Mouse (Mus musculus) intestine, postnatal 0 days (tissue): ENCODE data around the gene Neu2. TPM values are rescaled to one million over a fixed set of nuclear protein-coding genes. Genes with fewer than 3 reads are reported as not detected.

Experiments
- ATAC-seq: fragments of 200-750 bp; cut with Nextera tagmentation; 2 replicates; pipeline ENCODE4 v1.8.0; 2017; ENCODE audit warnings: mild to moderate bottlenecking, moderate TSS enrichment, moderate library complexity
- H3K27ac ChIP-seq: fragments of 300-500 bp; sonication (generic); 2 replicates; pipeline ENCODE4 v1.5.1; 2014; ENCODE audit warnings: mild to moderate bottlenecking, low read depth, low read length, moderate library complexity
- H3K27me3 ChIP-seq: fragments of 300-500 bp; sonication (generic); replicated peaks from 2 replicates; pipeline ENCODE4 v1.6.1; 2014; ENCODE audit warnings: low read length, mixed read lengths; ENCODE audit not compliant: control insufficient read depth, insufficient read depth
- H3K36me3 ChIP-seq: fragments of 300-500 bp; sonication (generic); 2 replicates; pipeline ENCODE4 v1.6.1; 2014; ENCODE audit warnings: mild to moderate bottlenecking, moderate library complexity; ENCODE audit not compliant: control insufficient read depth, insufficient read depth
- H3K4me1 ChIP-seq: fragments of 300-500 bp; sonication (generic); replicated peaks from 2 replicates; pipeline ENCODE4 v1.6.1; 2014; ENCODE audit warnings: antibody characterized with exemption, low read length, mixed read lengths; ENCODE audit not compliant: control insufficient read depth, insufficient read depth
- H3K4me2 ChIP-seq: fragments of 300-500 bp; sonication (generic); replicated peaks from 2 replicates; pipeline ENCODE4 v1.6.1; 2014; ENCODE audit warnings: low read depth, mild to moderate bottlenecking, moderate library complexity
- H3K4me3 ChIP-seq: fragments of 300-500 bp; sonication (generic); 2 replicates; pipeline ENCODE4 v1.5.1; 2014; ENCODE audit warnings: low read depth, low read length
- H3K9ac ChIP-seq: fragments of 300-500 bp; sonication (generic); 2 replicates; pipeline ENCODE4 v1.6.1; 2014; ENCODE audit warnings: mild to moderate bottlenecking, low read depth, low read length
- H3K9me3 ChIP-seq: fragments of 300-500 bp; sonication (generic); 2 replicates; pipeline ENCODE4 v1.6.1; 2016; ENCODE audit warnings: mixed run types; ENCODE audit not compliant: control insufficient read depth
- CTCF ChIP-seq: sonication (generic); IDR thresholded peaks from 2 replicates; pipeline ENCODE4 v1.5.1; 2016; ENCODE audit warnings: low read depth, mild to moderate bottlenecking, control low read depth, antibody characterized with exemption, moderate library complexity
- WGBS: fragments of 180-500 bp; shearing (Covaris S2); extraction: QIAGEN DNeasy Blood & Tissue Kit; methylation state at CpG from one replicate; pipeline ENCODE4 v1.1.7; 2014; 5-methylcytosine and 5-hydroxymethylcytosine counted together
- polyA plus RNA-seq: library from polyadenylated mRNA; unstranded; fragments of >200 nt; fragmentation: Nextera tagmentation; extraction: Ambion mirVana; gene quantifications from 2 replicates; pipeline ENCODE4 v1.2.1, GENCODE M21; 2015

The Neu2 gene
- polyA plus RNA-seq, 1 experiment from 2014 or later: 3.3 TPM

- Histone ChIP-seq H3K4me2 (no peak overlapping the region), H3K27ac (no peak overlapping the region), H3K36me3 (no peaks in the 10 kb centered on the region), H3K4me1 (no peaks in the 10 kb centered on the region), H3K9ac (no peak overlapping the region), H3K9me3 (no peaks in the 10 kb centered on the region), H3K4me3 (no peak overlapping the region), H3K27me3 (no peaks in the 10 kb centered on the region)
- 84% methylated on average over 7 of the region's 7 CpGs for WGBS
- no peak for TF ChIP-seq CTCF
- no peak for ATAC-seq
These were observed 133.3 kb downstream of the Neu2 start for GRCm38 (mm10) chr1:87643016-87643415.

GRCm38 (mm10) chr1:87645041-87645440 lies 135.4 kb downstream of the Neu2 start:
- no peak for ATAC-seq
- WGBS: 73% methylated on average over 6 of the region's 7 CpGs
- H3K27ac ChIP-seq: no peak overlapping the region
- H3K4me2 ChIP-seq: no peak overlapping the region
- H3K4me3 ChIP-seq: no peak overlapping the region
- TF ChIP-seq CTCF: no peak
- H3K36me3 ChIP-seq: no peaks in the 10 kb centered on the region
- H3K4me1 ChIP-seq: no peaks in the 10 kb centered on the region
- H3K27me3 ChIP-seq: no peaks in the 10 kb centered on the region
- no peaks in the 10 kb centered on the region for H3K9me3 ChIP-seq
- H3K9ac ChIP-seq: no peak overlapping the region

GRCm38 (mm10) chr1:87645748-87646147 lies 136.1 kb downstream of the Neu2 start:
- no peak for ATAC-seq
- H3K27me3 ChIP-seq: no peaks in the 10 kb centered on the region
- no peak overlapping the region for H3K4me2 ChIP-seq
- no peaks in the 10 kb centered on the region for H3K36me3 ChIP-seq
- no peak for TF ChIP-seq CTCF
- no peak overlapping the region for H3K4me3 ChIP-seq
- WGBS: 69% methylated on average over 6 of the region's 6 CpGs
- no peak overlapping the region for H3K9ac ChIP-seq
- H3K9me3 ChIP-seq: no peaks in the 10 kb centered on the region
- no peak overlapping the region for H3K27ac ChIP-seq
- peaks cover 3% of the 10 kb centered on the region; the same call in 1 of the 2 replicates for H3K4me1 ChIP-seq

Other genes starting within 250 kb of the Neu2 start
- 2.1 and 3.0 TPM in 2 replicates for gene Efhd1, start 245.5 kb upstream of the Neu2 start, polyA plus RNA-seq
- gene Gigyf2, start 182.9 kb upstream of the Neu2 start, polyA plus RNA-seq: 21.0 and 21.4 TPM in 2 replicates
- gene Kcnj13, start 115.2 kb upstream of the Neu2 start, polyA plus RNA-seq: 0.70 and 0.82 TPM in 2 replicates
- gene Snorc, start 39.6 kb upstream of the Neu2 start, polyA plus RNA-seq: not detected in 2 replicates
- gene Ngef, start 64.0 kb downstream of the Neu2 start, polyA plus RNA-seq: 13.3 and 14.0 TPM in 2 replicates
- 2.5 and 3.1 TPM in 2 replicates for gene Inpp5d, start 110.4 kb downstream of the Neu2 start, polyA plus RNA-seq
- 12.8 and 14.9 TPM in 2 replicates for gene Atg16l1, start 246.0 kb downstream of the Neu2 start, polyA plus RNA-seq